Mouse (Mus musculus) cerebellum, adult 2 months (tissue): Measurements from ENCODE around the gene Tada1.

ENCODE experiments used
- CTCF ChIP-seq: fragments of 200-500 bp; IDR thresholded peaks from 2 replicates; pipeline ENCODE4 v1.5.1; 2011; ENCODE audit warnings: low read depth, mild to moderate bottlenecking, control low read depth, low read length, moderate library complexity, borderline replicate concordance; ENCODE audit not compliant: insufficient read depth
- POLR2A ChIP-seq: fragments of 200-500 bp; IDR thresholded peaks from 2 replicates; pipeline ENCODE4 v1.6.1; 2011; ENCODE audit warnings: low read length, control low read depth, borderline replicate concordance; ENCODE audit not compliant: insufficient read depth

DNA sequence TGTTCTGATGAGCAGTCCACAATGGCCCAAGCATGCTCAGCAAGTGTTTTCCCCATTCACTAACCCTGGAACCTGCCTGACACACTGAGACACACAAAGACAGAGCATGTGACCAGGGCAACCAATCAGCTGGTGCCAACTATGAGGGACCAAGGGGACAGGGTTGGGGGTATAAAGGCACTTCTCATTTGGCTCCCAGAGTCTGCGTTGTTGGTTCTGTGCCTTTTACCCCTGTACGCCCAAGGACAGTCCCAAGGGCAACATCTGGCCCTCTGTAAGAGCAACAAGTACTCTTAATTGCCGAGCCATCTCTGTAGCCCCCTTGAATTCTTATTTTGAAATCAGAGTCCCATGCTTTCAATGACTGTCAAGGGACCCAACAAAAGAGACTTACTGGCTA, 33.4 kb downstream of the Tada1 start:
- TF ChIP-seq POLR2A (no peak), CTCF (no peak)
